Mouse (Mus musculus): ENCODE data around the gene H2-DMa.

GRCm38 (mm10) chr17:34141448-34141847 is 22.1 kb downstream of the H2-DMa start:
- TF ChIP-seq CTCF (conservative IDR thresholded peaks at IDR 0.05; ENCODE audit: low read length) (no peak), POU5F1 (IDR thresholded peaks at IDR 0.05; ENCODE audit: borderline replicate concordance, low read length) (no peak), NANOG (IDR thresholded peaks at IDR 0.05; ENCODE audit: borderline replicate concordance, low read length) (no peak)
